Mouse (Mus musculus) forebrain, embryonic 16.5 days (tissue): ENCODE results near the gene Mbnl3. TPM values are rescaled to one million over a fixed set of nuclear protein-coding genes. Genes with fewer than 3 reads are reported as not detected.

Source experiments
- ATAC-seq: fragments of 200-750 bp; cut with Nextera tagmentation; 2 replicates; pipeline ENCODE4 v1.8.0; 2017; ENCODE audit warnings: mild to moderate bottlenecking, moderate library complexity
- H3K27ac ChIP-seq: fragments of 300-500 bp; sonication (generic); 2 replicates; pipeline ENCODE4 v1.5.1; 2014; ENCODE audit warnings: low read length, control low read depth
- H3K27me3 ChIP-seq: fragments of 300-500 bp; sonication (generic); replicated peaks from 2 replicates; pipeline ENCODE4 v1.6.1; 2014; ENCODE audit warnings: low read length; ENCODE audit not compliant: control insufficient read depth, insufficient read depth
- H3K36me3 ChIP-seq: fragments of 300-500 bp; sonication (generic); 2 replicates; pipeline ENCODE4 v1.6.1; 2014; ENCODE audit not compliant: control insufficient read depth, insufficient read depth
- H3K4me1 ChIP-seq: fragments of 300-500 bp; sonication (generic); replicated peaks from 2 replicates; pipeline ENCODE4 v1.6.1; 2014; ENCODE audit warnings: low read length; ENCODE audit not compliant: control insufficient read depth, insufficient read depth
- H3K4me2 ChIP-seq: fragments of 300-500 bp; sonication (generic); 2 replicates; pipeline ENCODE4 v1.6.1; 2014; ENCODE audit warnings: mild to moderate bottlenecking, low read length, control low read depth
- H3K4me3 ChIP-seq: fragments of 300-500 bp; sonication (generic); replicated peaks from 2 replicates; pipeline ENCODE4 v1.5.1; 2014; ENCODE audit warnings: mild to moderate bottlenecking, low read length, control low read depth
- H3K9ac ChIP-seq: fragments of 300-500 bp; sonication (generic); replicated peaks from 2 replicates; pipeline ENCODE4 v1.6.1; 2014; ENCODE audit warnings: low read depth, low read length, control low read depth
- H3K9me3 ChIP-seq: fragments of 300-500 bp; sonication (generic); 2 replicates; pipeline ENCODE4 v1.6.1; 2016; ENCODE audit warnings: low read length; ENCODE audit not compliant: control insufficient read depth
- WGBS: fragments of 180-500 bp; shearing (Covaris S2); extraction: QIAGEN DNeasy Blood & Tissue Kit; methylation state at CpG from one replicate; pipeline ENCODE4 v1.1.7; 2014; 5-methylcytosine and 5-hydroxymethylcytosine counted together
- polyA plus RNA-seq: library from polyadenylated mRNA; unstranded; fragments of >200 nt; fragmentation: Nextera tagmentation; extraction: Ambion mirVana; gene quantifications from 2 replicates; pipeline ENCODE4 v1.2.1, GENCODE M21; 2015

The Mbnl3 gene
- polyA plus RNA-seq, 1 experiment from 2014 or later: 1.8 TPM

DNA sequence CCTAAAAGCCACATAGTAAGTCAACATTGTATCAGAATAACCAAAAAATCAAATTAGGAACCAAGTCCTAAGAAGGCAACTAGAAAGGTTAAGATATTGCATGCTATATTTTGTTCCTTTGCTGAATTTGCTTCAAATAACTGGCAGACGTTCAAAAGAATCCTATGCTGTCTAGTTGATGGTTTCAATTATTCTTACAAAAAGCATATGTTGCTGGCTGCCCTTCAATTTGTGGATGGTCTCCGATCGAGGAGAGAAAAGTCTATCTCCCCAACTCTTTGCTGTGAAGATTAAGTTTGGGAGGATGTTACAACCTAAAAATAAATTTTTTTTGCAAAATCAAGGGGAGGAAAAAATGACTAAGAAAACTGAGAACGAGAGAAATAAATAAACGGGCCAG, 41.6 kb downstream of the Mbnl3 start:
- no peak for ATAC-seq
- Histone ChIP-seq H3K9ac (no peak overlapping the region), H3K36me3 (no peaks in the 10 kb centered on the region), H3K9me3 (no peaks in the 10 kb centered on the region), H3K4me1 (no peaks in the 10 kb centered on the region), H3K4me2 (no peak overlapping the region), H3K27me3 (no peaks in the 10 kb centered on the region), H3K4me3 (no peak overlapping the region), H3K27ac (no peak overlapping the region)
- 73% methylated on average over 5 of the region's 5 CpGs for WGBS

- no peak for ATAC-seq
- H3K36me3 ChIP-seq: no peaks in the 10 kb centered on the region
- no peak overlapping the region for H3K4me2 ChIP-seq
- H3K9me3 ChIP-seq: no peaks in the 10 kb centered on the region
- H3K4me3 ChIP-seq: no peak overlapping the region
- no peaks in the 10 kb centered on the region for H3K4me1 ChIP-seq
- no peaks in the 10 kb centered on the region for H3K27me3 ChIP-seq
- no peak overlapping the region for H3K9ac ChIP-seq
- H3K27ac ChIP-seq: no peak overlapping the region
- 55% methylated on average over 4 of the region's 4 CpGs for WGBS
These were observed 57.9 kb downstream of the Mbnl3 start for GRCm38 (mm10) chrX:51148436-51148835.

- Histone ChIP-seq H3K9ac (no peak overlapping the region), H3K4me1 (no peaks in the 10 kb centered on the region), H3K9me3 (no peaks in the 10 kb centered on the region), H3K4me3 (no peak overlapping the region), H3K27ac (no peak overlapping the region), H3K4me2 (no peak overlapping the region), H3K27me3 (no peaks in the 10 kb centered on the region), H3K36me3 (no peaks in the 10 kb centered on the region)
- WGBS: 36% methylated on average over 4 of the region's 4 CpGs
- ATAC-seq: no peak
These were observed 60.0 kb downstream of the Mbnl3 start for GRCm38 (mm10) chrX:51146351-51146750.

- Histone ChIP-seq H3K36me3 (no peaks in the 10 kb centered on the region), H3K9ac (no peak overlapping the region), H3K4me3 (no peak overlapping the region), H3K4me1 (no peaks in the 10 kb centered on the region), H3K27ac (no peak overlapping the region), H3K9me3 (no peaks in the 10 kb centered on the region), H3K27me3 (no peaks in the 10 kb centered on the region), H3K4me2 (no peak overlapping the region)
- no peak for ATAC-seq
- 64% methylated on average over 3 of the region's 3 CpGs for WGBS
These were observed 66.3 kb downstream of the Mbnl3 start for GRCm38 (mm10) chrX:51140055-51140454.

- H3K4me3 ChIP-seq: no peak overlapping the region
- no peaks in the 10 kb centered on the region for H3K9me3 ChIP-seq
- H3K9ac ChIP-seq: no peak overlapping the region
- H3K27ac ChIP-seq: no peak overlapping the region
- no peaks in the 10 kb centered on the region for H3K4me1 ChIP-seq
- no peak for ATAC-seq
- WGBS: 65% methylated on average over 3 of the region's 3 CpGs
- H3K36me3 ChIP-seq: no peaks in the 10 kb centered on the region
- no peaks in the 10 kb centered on the region for H3K27me3 ChIP-seq
- H3K4me2 ChIP-seq: no peak overlapping the region
These were observed 75.0 kb downstream of the Mbnl3 start for GRCm38 (mm10) chrX:51131325-51131724.

DNA sequence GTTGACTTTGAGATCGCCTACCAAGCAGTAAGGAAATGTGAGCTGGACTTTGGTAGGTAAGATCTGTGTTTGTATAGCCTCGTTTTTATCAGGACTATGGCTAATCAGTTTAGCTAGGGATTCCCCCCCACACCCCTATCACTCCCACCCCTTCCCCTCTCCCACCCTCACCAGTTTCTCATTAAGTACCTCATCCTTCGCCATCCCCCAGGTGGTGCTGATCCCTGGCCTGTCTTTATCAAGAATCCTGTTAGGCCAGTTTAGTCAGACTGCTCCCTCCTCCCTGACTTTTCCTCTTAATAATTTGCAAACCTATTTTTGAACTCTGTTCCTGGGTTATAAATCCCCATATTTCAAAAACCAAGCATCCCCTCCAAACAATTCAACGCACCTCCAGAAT, 103.6 kb downstream of the Mbnl3 start:
- H3K9ac ChIP-seq: no peak overlapping the region
- H3K4me2 ChIP-seq: no peak overlapping the region
- H3K9me3 ChIP-seq: no peaks in the 10 kb centered on the region
- no peak for ATAC-seq
- no peaks in the 10 kb centered on the region for H3K4me1 ChIP-seq
- no peak overlapping the region for H3K4me3 ChIP-seq
- 80% methylated on average over 4 of the region's 4 CpGs for WGBS
- H3K36me3 ChIP-seq: no peaks in the 10 kb centered on the region
- no peaks in the 10 kb centered on the region for H3K27me3 ChIP-seq
- H3K27ac ChIP-seq: no peak overlapping the region

- Histone ChIP-seq H3K4me1 (no peaks in the 10 kb centered on the region), H3K9me3 (no peaks in the 10 kb centered on the region), H3K27ac (no peak overlapping the region), H3K27me3 (no peaks in the 10 kb centered on the region), H3K4me2 (no peak overlapping the region), H3K36me3 (no peaks in the 10 kb centered on the region), H3K9ac (no peak overlapping the region), H3K4me3 (no peak overlapping the region)
- WGBS: 73% methylated on average over 6 of the region's 6 CpGs
- no peak for ATAC-seq
These were observed 121.4 kb downstream of the Mbnl3 start for GRCm38 (mm10) chrX:51084972-51085371.

GRCm38 (mm10) chrX:51084211-51084610, 122.1 kb downstream of the Mbnl3 start:
- Histone ChIP-seq H3K27me3 (no peaks in the 10 kb centered on the region), H3K4me2 (no peak overlapping the region), H3K9ac (no peak overlapping the region), H3K4me1 (no peaks in the 10 kb centered on the region), H3K27ac (no peak overlapping the region), H3K36me3 (no peaks in the 10 kb centered on the region), H3K4me3 (no peak overlapping the region), H3K9me3 (no peaks in the 10 kb centered on the region)
- no peak for ATAC-seq
- 71% methylated on average over 1 of the region's 1 CpGs for WGBS

GRCm38 (mm10) chrX:51076744-51077143, 129.6 kb downstream of the Mbnl3 start:
- H3K27ac ChIP-seq: no peak overlapping the region
- no peaks in the 10 kb centered on the region for H3K4me1 ChIP-seq
- H3K9ac ChIP-seq: no peak overlapping the region
- no peaks in the 10 kb centered on the region for H3K27me3 ChIP-seq
- WGBS: 28% methylated on average over 3 of the region's 3 CpGs
- no peaks in the 10 kb centered on the region for H3K36me3 ChIP-seq
- H3K4me3 ChIP-seq: no peak overlapping the region
- ATAC-seq: no peak
- no peaks in the 10 kb centered on the region for H3K9me3 ChIP-seq
- H3K4me2 ChIP-seq: no peak overlapping the region
